Mouse (Mus musculus) olfactory bulb, adult 2 months (tissue): Measurements from ENCODE around the gene Bud13.

ENCODE experiments used
- CTCF ChIP-seq: fragments of 200-500 bp; IDR thresholded peaks from 2 replicates; pipeline ENCODE4 v1.5.1; 2012; ENCODE audit warnings: low read depth, mild to moderate bottlenecking, low read length, moderate library complexity; ENCODE audit not compliant: insufficient read depth
- POLR2A ChIP-seq: fragments of 200-500 bp; IDR thresholded peaks from 2 replicates; pipeline ENCODE4 v1.6.1; 2012; ENCODE audit warnings: mild to moderate bottlenecking, low read depth, low read length, moderate library complexity; ENCODE audit not compliant: insufficient read depth

GRCm38 (mm10) chr9:46261131-46261530 lies 21.7 kb upstream of the Bud13 start:
- TF ChIP-seq POLR2A (no peak), CTCF (no peak)
